Mouse (Mus musculus) hindbrain, postnatal 0 days (tissue): ENCODE data around the gene Diaph3. TPM values are rescaled to one million over a fixed set of nuclear protein-coding genes. Genes with fewer than 3 reads are reported as not detected.

Experiments used
- ATAC-seq: fragments of 200-750 bp; cut with Nextera tagmentation; 2 replicates; pipeline ENCODE4 v1.8.0; 2017; ENCODE audit warnings: mild to moderate bottlenecking, moderate TSS enrichment, moderate library complexity
- DNase-seq: peaks from one replicate; pipeline ENCODE4 v3.0.0-alpha.2; 2015; ENCODE audit warnings: low spot score
- H3K27ac ChIP-seq: fragments of 300-500 bp; sonication (generic); 2 replicates; pipeline ENCODE4 v1.5.1; 2014; ENCODE audit warnings: mild to moderate bottlenecking
- H3K27me3 ChIP-seq: fragments of 300-500 bp; sonication (generic); 2 replicates; pipeline ENCODE4 v1.6.1; 2014; ENCODE audit warnings: low read length, mixed read lengths; ENCODE audit not compliant: insufficient read depth
- H3K36me3 ChIP-seq: fragments of 300-500 bp; sonication (generic); 2 replicates; pipeline ENCODE4 v1.6.1; 2014; ENCODE audit warnings: low read length, mixed read lengths; ENCODE audit not compliant: insufficient read depth
- H3K4me1 ChIP-seq: fragments of 300-500 bp; sonication (generic); 2 replicates; pipeline ENCODE4 v1.6.1; 2014; ENCODE audit warnings: antibody characterized with exemption, low read length, mixed read lengths; ENCODE audit not compliant: insufficient read depth
- H3K4me2 ChIP-seq: fragments of 300-500 bp; sonication (generic); 2 replicates; pipeline ENCODE4 v1.6.1; 2014; ENCODE audit warnings: low read depth, mild to moderate bottlenecking, low read length, moderate library complexity, mixed read lengths
- H3K4me3 ChIP-seq: fragments of 300-500 bp; sonication (generic); 2 replicates; pipeline ENCODE4 v1.5.1; 2014; ENCODE audit warnings: low read length
- H3K9ac ChIP-seq: fragments of 300-500 bp; sonication (generic); replicated peaks from 2 replicates; pipeline ENCODE4 v1.6.1; 2014; ENCODE audit warnings: mild to moderate bottlenecking, low read length, moderate library complexity, mixed read lengths
- H3K9me3 ChIP-seq: fragments of 300-500 bp; sonication (generic); 2 replicates; pipeline ENCODE4 v1.6.1; 2016; ENCODE audit warnings: low read length, mixed read lengths
- CTCF ChIP-seq: IDR thresholded peaks from 2 replicates; pipeline ENCODE4 v1.5.1; 2016; ENCODE audit warnings: antibody characterized with exemption, control low read depth, low read depth
- WGBS: fragments of 180-500 bp; shearing (Covaris S2); extraction: QIAGEN DNeasy Blood & Tissue Kit; methylation state at CpG from one replicate; pipeline ENCODE4 v1.1.7; 2014; 5-methylcytosine and 5-hydroxymethylcytosine counted together
- polyA plus RNA-seq: library from polyadenylated mRNA; unstranded; fragments of >200 nt; fragmentation: Nextera tagmentation; extraction: Ambion mirVana; gene quantifications from 2 replicates; pipeline ENCODE4 v1.2.1, GENCODE M21; 2015
- total RNA-seq: library from RNA; depleted of rRNA; stranded (reverse); fragments of >200 nt; gene quantifications from 2 replicates; pipeline ENCODE4 v1.2.3, GENCODE M21; 2014

Diaph3 gene
- total and polyA plus RNA-seq, 2 experiments from 2014 or later = 1.1 to 5.1 TPM

DNA sequence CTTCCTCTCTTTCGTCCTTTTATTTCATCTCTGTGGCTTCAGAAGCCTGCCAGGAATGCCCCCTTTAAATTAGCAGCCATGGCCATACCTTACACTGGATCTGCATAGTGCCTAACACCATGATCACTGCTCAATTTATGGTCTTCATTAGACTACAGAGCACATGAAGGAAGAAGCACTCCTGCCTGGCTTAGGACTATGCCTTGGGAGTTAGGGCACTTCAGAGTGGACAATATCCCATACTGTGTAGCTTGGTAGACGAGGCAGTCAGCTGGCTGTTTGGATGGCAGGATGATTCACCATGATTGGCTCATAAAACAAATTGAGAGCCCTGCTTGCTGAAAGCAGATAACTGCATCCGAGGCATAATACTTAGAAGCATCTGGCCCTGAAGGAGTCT is 204.6 kb downstream of the Diaph3 start:
- TF ChIP-seq CTCF = no peak

DNA sequence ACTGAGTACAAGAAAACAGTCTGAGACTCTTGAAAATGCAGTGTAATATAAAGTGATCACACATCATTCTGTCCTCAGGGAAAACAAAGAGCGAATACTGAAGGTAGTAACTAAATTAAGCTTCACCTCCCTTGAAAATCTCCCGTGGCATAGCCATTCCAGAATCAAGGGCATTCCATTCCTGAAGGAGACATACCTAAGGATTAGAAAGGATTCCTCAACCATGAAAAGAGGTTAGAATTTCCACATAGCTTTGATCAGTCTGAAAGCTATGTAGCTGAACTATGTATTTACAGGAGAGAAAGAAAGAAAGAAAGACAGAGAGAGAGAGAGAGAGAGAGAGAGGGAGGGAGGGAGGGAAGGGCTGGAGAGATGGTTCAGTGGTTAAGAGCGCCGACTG is 210.3 kb downstream of the Diaph3 start:
- ATAC-seq (no peak), DNase-seq (no peak)
- Histone ChIP-seq H3K9ac (no peak overlapping the region), H3K4me1 (no peaks in the 10 kb centered on the region), H3K4me3 (no peak overlapping the region), H3K9me3 (no peaks in the 10 kb centered on the region), H3K36me3 (no peaks in the 10 kb centered on the region), H3K27me3 (no peaks in the 10 kb centered on the region), H3K27ac (no peak overlapping the region), H3K4me2 (no peak overlapping the region)
- WGBS = 86% methylated on average over 4 of the region's 4 CpGs
- TF ChIP-seq CTCF = no peak

More for the DNA sequence above, 204.6 kb downstream of the Diaph3 start:
- Histone ChIP-seq H3K27ac (no peak overlapping the region), H3K4me3 (no peak overlapping the region), H3K36me3 (no peaks in the 10 kb centered on the region), H3K9me3 (no peaks in the 10 kb centered on the region), H3K9ac (no peak overlapping the region), H3K4me2 (no peak overlapping the region), H3K4me1 (no peaks in the 10 kb centered on the region), H3K27me3 (no peaks in the 10 kb centered on the region)
- DNase-seq (no peak), ATAC-seq (no peak)
- 67% methylated on average over 3 of the region's 3 CpGs for WGBS

DNA sequence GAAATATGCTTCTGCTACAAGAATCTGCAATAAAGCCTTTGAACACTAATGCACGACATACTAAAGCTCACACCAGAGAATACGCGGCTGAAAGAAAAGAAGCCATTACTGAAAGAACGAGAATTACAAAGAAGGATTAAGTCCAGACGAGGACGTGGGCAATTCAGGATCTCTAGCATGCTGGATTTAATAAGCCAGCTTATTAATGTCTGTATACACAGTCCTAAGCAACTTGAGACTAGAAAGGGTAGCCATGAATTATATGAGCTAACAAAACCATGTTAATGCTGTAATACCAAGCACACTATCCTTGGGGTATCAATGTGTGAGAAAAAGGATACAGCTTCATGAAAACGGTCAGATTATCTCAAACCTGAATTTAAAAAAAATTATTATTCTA is 214.2 kb downstream of the Diaph3 start:
- no peak overlapping the region for H3K4me3 ChIP-seq
- no peak overlapping the region for H3K9ac ChIP-seq
- no peak for DNase-seq
- no peaks in the 10 kb centered on the region for H3K4me1 ChIP-seq
- no peaks in the 10 kb centered on the region for H3K9me3 ChIP-seq
- H3K36me3 ChIP-seq = no peaks in the 10 kb centered on the region
- no peak for TF ChIP-seq CTCF
- H3K27ac ChIP-seq = no peak overlapping the region
- no peak overlapping the region for H3K4me2 ChIP-seq
- ATAC-seq = no peak
- WGBS = 81% methylated on average over 7 of the region's 7 CpGs
- no peaks in the 10 kb centered on the region for H3K27me3 ChIP-seq

DNA sequence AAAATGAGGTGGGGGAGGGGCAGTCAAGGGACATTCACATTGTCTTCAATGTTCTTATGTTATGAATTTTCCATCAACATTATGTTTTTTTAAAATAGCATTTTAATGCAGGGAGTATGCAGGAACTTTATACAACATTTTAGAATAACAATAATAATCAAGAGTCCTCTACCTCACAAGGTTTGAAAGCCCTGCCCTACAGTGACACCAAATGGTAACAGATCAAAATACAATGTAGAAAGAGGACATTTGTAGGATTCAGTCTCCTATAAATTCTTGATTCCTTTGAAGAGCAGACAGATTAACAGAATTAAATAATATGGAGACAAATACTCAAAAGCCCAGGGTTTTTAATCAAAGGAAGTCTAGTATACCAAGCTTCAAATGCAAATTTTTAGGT is 242.1 kb downstream of the Diaph3 start:
- H3K27ac ChIP-seq = no peak overlapping the region
- no peaks in the 10 kb centered on the region for H3K9me3 ChIP-seq
- H3K27me3 ChIP-seq = no peaks in the 10 kb centered on the region
- no peaks in the 10 kb centered on the region for H3K4me1 ChIP-seq
- H3K36me3 ChIP-seq = no peaks in the 10 kb centered on the region
- H3K4me3 ChIP-seq = no peak overlapping the region
- no peak overlapping the region for H3K9ac ChIP-seq
- no peak overlapping the region for H3K4me2 ChIP-seq
- DNase-seq (peak; percentile 55), ATAC-seq (no peak)
- peak; percentile 42 for TF ChIP-seq CTCF

DNA sequence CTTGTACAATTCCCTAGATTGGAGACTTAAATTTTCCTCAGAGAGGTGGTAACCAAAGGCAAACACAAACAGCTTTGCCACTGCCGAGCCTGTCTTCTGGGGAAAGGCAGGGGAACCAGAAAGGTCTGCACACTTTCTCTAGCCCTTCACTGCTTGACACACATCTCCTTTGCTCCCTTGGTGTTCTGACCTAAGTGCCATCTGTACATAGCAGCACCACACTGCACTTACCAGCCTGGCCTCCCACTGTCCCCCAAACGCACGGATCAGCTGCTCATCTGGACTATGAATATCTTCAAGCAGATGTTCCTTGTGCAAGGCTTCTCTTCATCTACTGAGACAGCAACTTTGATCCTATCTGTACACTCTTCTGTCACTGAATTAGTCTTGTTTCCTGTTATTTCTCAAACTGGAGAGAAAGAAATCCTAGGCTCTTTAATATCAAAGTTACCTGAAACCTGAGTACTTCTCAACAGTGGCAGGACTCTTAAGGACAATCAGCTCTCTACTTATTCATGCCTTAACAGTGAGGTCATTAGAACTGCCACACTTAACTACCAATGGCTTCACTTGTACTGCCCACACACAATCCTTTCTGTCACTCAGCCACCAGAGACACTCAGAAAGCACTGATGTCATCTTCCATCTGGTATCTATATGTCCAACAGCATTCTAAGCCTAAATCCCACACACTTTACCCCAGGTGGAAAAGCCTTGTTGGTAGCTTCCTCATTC is 251.8 kb downstream of the Diaph3 start:
- no peaks in the 10 kb centered on the region for H3K4me1 ChIP-seq
- H3K9me3 ChIP-seq = no peaks in the 10 kb centered on the region
- no peaks in the 10 kb centered on the region for H3K27me3 ChIP-seq
- TF ChIP-seq CTCF = no peak
- H3K4me3 ChIP-seq = no peak overlapping the region
- H3K4me2 ChIP-seq = no peak overlapping the region
- no peak overlapping the region for H3K9ac ChIP-seq
- 78% methylated on average over 3 of the region's 3 CpGs for WGBS
- no peaks in the 10 kb centered on the region for H3K36me3 ChIP-seq
- DNase-seq (no peak), ATAC-seq (no peak)
- H3K27ac ChIP-seq = no peak overlapping the region

DNA sequence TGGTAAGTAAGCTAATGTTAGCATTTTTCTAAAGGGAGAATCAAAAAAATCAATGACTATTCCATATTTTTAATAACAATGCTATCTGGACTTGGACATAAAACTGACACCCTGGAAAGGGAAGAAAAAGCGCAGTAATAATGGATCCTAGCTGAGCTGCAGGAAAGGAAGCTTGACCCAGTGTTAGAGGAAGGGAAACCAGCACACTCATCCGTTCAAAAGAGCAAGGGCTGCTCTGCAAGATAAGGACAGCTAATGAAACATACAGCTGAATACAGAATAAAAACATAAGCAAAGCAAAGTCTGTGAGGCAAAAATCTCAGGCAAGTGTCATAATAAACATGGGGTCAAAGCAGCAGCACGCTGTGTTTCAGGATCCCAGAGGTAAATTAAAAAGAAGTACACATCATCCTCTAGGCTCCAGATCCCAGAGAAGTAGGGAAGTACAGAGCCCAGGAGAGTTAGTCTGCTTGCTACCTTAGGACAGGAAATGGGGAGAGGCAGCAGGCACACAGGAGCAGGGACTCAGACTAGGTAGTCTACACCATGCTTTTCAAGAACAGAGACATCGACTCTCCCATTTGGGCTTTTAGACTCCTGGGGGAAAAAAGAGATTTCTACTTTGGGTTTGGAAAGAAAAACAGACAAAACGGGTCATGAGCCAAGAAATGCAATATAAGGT is 255.5 kb downstream of the Diaph3 start:
- no peak overlapping the region for H3K4me3 ChIP-seq
- ATAC-seq = no peak
- no peak overlapping the region for H3K9ac ChIP-seq
- H3K4me1 ChIP-seq = no peaks in the 10 kb centered on the region
- no peaks in the 10 kb centered on the region for H3K36me3 ChIP-seq
- no peak for TF ChIP-seq CTCF
- DNase-seq = no peak
- H3K27ac ChIP-seq = no peak overlapping the region
- no peak overlapping the region for H3K4me2 ChIP-seq
- H3K27me3 ChIP-seq = no peaks in the 10 kb centered on the region
- no peaks in the 10 kb centered on the region for H3K9me3 ChIP-seq
- 73% methylated on average over 5 of the region's 5 CpGs for WGBS

DNA sequence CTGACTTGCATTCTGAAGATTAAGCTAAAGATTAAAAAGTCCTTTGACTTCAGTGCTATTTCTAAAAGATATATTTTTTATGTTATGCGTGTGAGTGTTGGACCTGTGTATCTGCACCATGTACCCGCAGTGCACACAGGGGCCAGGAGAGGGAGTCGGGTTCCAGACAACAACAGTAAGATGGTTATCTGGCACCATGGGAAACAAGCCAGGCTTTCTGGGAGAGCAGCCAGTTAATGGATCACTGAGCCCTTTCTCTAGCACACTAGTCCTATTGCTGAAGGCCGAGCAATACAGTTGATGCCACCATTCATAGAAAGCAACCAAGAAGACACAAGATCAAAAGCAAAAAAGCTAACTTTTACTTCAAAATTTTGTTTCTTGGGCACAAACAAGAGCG is 271.5 kb downstream of the Diaph3 start:
- Histone ChIP-seq H3K27me3 (no peaks in the 10 kb centered on the region), H3K36me3 (no peaks in the 10 kb centered on the region), H3K9me3 (no peaks in the 10 kb centered on the region), H3K9ac (no peak overlapping the region), H3K4me2 (no peak overlapping the region), H3K4me3 (no peak overlapping the region), H3K27ac (no peak overlapping the region), H3K4me1 (no peaks in the 10 kb centered on the region)
- ATAC-seq (peak; percentile 88), DNase-seq (peak; percentile 90)
- WGBS = 60% methylated on average over 5 of the region's 5 CpGs
- TF ChIP-seq CTCF = peak; percentile 71
